Mouse (Mus musculus): ENCODE data around the gene Krtap5-1. TPM values are rescaled to one million over a fixed set of nuclear protein-coding genes. Genes with fewer than 3 reads are reported as not detected.
"Not testable (repeated sequence)": the region's sequence is repeated elsewhere in the genome, so short reads cannot be mapped to it uniquely, and the experiment has no call there.

Gene Krtap5-1
- polyA plus RNA-seq, 1 experiment from 2014 or later = not detected

DNA sequence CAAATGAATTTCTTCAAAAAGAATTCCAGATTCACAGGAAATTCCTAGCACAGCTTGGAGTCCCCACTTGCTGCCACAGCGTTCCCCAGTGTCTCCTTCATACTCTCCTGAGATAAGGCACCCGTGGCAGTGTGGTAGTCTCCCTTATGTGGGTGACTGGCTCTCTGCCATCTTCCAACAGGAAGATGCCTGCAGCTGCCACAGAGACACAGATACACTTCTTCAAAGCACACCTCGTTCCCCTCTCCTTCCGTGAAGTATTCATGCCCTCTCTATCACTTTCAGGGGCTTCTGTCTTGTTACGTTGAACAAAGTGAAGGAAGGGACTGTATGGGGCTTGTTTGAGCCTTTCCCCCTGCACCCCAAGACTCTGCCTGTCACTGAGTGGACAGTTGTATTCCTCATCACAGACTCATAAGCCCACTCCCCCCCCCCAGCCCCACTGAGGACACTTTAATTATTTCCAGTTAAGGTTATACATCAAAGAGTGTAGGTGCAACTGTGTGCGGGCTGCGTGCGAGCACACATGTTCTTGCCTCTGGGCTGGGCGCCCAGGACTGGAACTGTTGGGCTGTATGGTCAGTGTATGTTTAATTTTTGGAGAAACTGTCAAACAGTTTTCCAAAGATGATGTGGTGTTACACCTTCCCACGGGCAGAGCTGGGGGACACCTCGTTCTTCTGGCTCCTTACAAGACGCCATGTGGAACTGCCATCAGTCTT lies 26.6 kb upstream of the Krtap5-1 start:
- no peaks in the 10 kb centered on the region for H3K9me3 ChIP-seq (replicated peaks)
- H3K4me3 ChIP-seq = no peak overlapping the region
- H3K4me1 ChIP-seq (replicated peaks) = peaks cover 19% of the 10 kb centered on the region
- no peaks in the 10 kb centered on the region for H3K36me3 ChIP-seq
- no peaks in the 10 kb centered on the region for H3K27me3 ChIP-seq
- peak overlapping the region; percentile 20; the same call in 1 of the 2 replicates for H3K27ac ChIP-seq
- ATAC-seq (replicated peaks; ENCODE audit: insufficient number of reproducible peaks, insufficient read depth, low FRiP score, low read depth) = no peak
- no peak overlapping the region for H3K4me2 ChIP-seq
- H3K9ac ChIP-seq = no peak overlapping the region
- 74% methylated on average over 12 of the region's 12 CpGs for WGBS

DNA sequence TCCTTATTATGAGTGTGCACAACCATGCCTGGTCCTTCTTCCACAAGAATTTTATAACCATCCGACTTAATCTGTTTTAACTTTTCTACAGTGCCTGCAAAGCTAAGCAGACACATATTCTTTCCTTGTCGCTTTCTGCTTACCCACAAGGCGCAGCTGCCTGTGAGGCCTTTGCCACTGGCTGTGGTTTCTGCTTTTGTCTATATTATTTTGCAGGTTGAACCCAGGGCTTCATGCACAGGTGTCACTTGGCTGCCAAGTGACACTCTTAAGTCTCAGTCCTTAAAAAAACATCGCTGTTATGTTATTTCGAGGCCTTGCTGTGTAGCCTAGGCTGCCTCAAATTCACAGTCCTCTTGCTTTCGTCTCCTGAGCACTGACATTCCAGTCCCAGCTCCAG lies 25.7 kb upstream of the Krtap5-1 start:
- H3K36me3 ChIP-seq = no peaks in the 10 kb centered on the region
- H3K27ac ChIP-seq = peak overlapping the region; percentile 20; the same call in 1 of the 2 replicates
- H3K9me3 ChIP-seq (replicated peaks) = no peaks in the 10 kb centered on the region
- no peak for ATAC-seq (replicated peaks; ENCODE audit: insufficient number of reproducible peaks, insufficient read depth, low FRiP score, low read depth)
- WGBS = 79% methylated on average over 6 of the region's 6 CpGs
- no peaks in the 10 kb centered on the region for H3K27me3 ChIP-seq
- no peak overlapping the region for H3K9ac ChIP-seq
- H3K4me2 ChIP-seq = no peak overlapping the region
- no peak overlapping the region for H3K4me3 ChIP-seq
- H3K4me1 ChIP-seq (replicated peaks) = peaks cover 25% of the 10 kb centered on the region

DNA sequence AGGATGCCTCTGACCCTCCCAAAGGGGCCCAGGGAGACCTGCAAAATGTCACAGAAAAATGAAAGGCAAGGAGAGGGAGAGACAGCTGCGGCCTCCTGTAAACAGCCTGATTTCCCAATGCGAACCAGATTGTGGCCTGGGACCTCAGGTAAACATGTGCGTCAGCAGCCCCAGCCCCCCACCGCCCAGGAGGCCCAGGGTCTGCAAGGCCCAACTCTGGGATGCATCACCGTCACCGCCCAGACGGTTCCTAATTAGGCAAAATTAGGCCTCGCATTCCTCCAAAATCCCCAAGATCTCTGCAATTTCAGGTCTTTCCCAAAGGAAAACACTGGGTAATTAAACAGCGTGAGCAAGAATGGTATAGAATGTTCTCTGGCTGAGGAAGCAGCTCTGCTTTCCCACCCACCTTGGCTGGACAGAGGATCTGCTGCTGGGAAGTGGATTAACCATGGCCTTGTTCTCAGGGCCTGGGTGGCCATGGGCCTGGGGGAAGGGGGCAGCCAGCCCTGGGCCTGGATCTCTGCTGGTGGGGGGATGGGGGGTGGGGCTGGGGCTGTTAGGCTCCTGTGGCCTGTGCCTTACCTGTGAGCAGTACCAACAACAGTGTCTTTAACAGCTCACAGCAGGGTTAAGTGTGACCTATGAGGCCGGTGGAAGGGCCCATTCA lies 24.9 kb upstream of the Krtap5-1 start:
- Histone ChIP-seq H3K4me1 (replicated peaks) (peaks cover 29% of the 10 kb centered on the region), H3K27ac (peak overlapping the region; percentile 63)

DNA sequence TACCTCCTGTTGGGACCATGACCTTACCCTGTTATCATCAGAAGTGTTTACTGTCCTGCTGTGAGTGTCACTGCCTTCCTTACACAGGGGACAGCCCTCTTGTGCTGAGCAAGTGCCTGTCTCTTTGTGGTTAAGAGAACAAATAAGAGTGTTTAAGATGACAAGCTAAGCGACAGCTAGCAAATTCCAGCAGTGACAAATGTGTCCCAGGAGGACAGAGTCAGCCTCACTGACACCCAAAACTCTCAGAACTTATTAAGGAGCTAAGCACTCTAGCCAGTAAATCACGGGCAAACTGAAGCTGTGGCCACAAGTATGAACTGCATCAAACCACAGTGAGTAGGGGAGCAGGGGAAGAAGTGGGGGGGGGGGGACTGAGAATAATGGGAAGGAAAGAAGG lies 24.0 kb upstream of the Krtap5-1 start:
- Histone ChIP-seq H3K4me3 (no peak overlapping the region), H3K9ac (no peak overlapping the region), H3K9me3 (replicated peaks) (no peaks in the 10 kb centered on the region), H3K4me1 (replicated peaks) (peaks cover 28% of the 10 kb centered on the region), H3K27ac (peak overlapping the region; percentile 63), H3K36me3 (no peaks in the 10 kb centered on the region), H3K4me2 (no peak overlapping the region), H3K27me3 (no peaks in the 10 kb centered on the region)
- ATAC-seq (replicated peaks; ENCODE audit: insufficient number of reproducible peaks, insufficient read depth, low FRiP score, low read depth) = no peak
- 36% methylated on average over 2 of the region's 2 CpGs for WGBS

More for the DNA sequence above, 24.9 kb upstream of the Krtap5-1 start:
- not testable (repeated sequence) for H3K4me2 ChIP-seq; H3K27me3 ChIP-seq; H3K9ac ChIP-seq; H3K4me3 ChIP-seq; ATAC-seq (replicated peaks; ENCODE audit: insufficient number of reproducible peaks, insufficient read depth, low FRiP score, low read depth); H3K9me3 ChIP-seq (replicated peaks); H3K36me3 ChIP-seq
- 68% methylated on average over 5 of the region's 10 CpGs for WGBS

DNA sequence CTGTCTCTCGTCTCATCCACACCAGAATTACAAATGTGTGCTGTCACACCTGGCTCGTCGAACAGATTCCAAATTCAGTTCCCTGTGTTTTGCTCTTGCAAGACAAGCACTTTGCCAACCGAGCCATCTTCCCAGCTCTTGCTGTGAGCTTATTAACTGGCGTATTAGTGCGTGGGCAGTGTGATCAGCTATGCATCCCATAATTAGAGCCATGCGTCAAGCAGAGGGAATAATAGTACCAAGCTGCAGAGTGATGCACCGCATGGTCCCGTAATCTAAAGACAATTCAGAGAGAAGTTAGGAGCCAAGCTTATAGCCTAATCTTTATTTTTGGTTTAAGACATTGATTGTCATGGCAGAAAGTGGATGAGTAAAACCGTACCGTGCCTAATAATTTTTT lies 22.2 kb upstream of the Krtap5-1 start:
- Histone ChIP-seq H3K4me3 (no peak overlapping the region), H3K36me3 (no peaks in the 10 kb centered on the region), H3K4me1 (replicated peaks) (peaks cover 28% of the 10 kb centered on the region), H3K4me2 (no peak overlapping the region), H3K9ac (no peak overlapping the region), H3K9me3 (replicated peaks) (no peaks in the 10 kb centered on the region), H3K27ac (no peak overlapping the region), H3K27me3 (no peaks in the 10 kb centered on the region)
- no peak for ATAC-seq (replicated peaks; ENCODE audit: insufficient number of reproducible peaks, insufficient read depth, low FRiP score, low read depth)
- WGBS = 87% methylated on average over 11 of the region's 11 CpGs

DNA sequence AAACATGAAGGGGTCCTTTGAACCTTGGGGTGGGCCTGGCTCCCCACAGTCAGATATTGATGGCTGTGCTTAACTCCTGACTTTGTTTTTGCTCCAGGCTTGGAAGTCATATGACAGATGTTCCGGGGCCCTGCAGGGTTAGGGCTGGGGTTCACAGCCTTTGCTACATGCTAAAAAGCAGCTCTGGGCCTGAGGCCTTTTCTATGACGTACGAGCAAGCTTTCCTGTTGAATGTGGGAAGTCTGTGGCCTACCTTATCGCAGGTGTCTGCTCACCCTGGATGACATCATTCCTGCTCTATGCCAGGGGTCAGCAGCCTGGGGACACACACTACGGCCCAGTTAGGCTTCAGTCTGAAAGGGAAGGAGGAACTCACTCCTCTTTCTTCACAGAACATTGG lies 20.3 kb upstream of the Krtap5-1 start:
- 72% methylated on average over 5 of the region's 5 CpGs for WGBS
- H3K4me3 ChIP-seq = no peak overlapping the region
- H3K4me1 ChIP-seq (replicated peaks) = peaks cover 28% of the 10 kb centered on the region
- no peaks in the 10 kb centered on the region for H3K36me3 ChIP-seq
- H3K27me3 ChIP-seq = no peaks in the 10 kb centered on the region
- no peak overlapping the region for H3K27ac ChIP-seq
- no peak overlapping the region for H3K4me2 ChIP-seq
- no peak for ATAC-seq (replicated peaks; ENCODE audit: insufficient number of reproducible peaks, insufficient read depth, low FRiP score, low read depth)
- H3K9ac ChIP-seq = no peak overlapping the region
- H3K9me3 ChIP-seq (replicated peaks) = no peaks in the 10 kb centered on the region

DNA sequence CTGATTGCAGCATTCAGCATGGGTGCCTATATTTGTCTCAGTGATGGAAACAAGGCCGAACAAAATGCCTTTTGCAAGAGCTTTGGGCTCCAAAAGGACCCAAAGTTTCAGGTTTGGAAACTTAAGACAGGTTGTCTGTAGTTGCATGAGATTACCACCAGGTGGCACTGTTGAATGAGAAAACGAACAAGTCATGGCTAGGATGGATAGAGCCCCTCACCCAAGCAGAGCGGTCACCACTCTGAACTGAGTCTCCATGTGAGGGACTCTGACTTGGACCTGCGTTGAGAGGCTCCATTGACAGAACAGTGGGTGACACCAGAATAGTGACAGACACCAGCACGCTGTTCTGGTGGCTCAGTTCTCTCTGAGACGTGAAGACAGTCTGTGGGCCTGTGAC lies 19.6 kb upstream of the Krtap5-1 start:
- H3K27ac ChIP-seq = no peak overlapping the region
- no peak for ATAC-seq (replicated peaks; ENCODE audit: insufficient number of reproducible peaks, insufficient read depth, low FRiP score, low read depth)

DNA sequence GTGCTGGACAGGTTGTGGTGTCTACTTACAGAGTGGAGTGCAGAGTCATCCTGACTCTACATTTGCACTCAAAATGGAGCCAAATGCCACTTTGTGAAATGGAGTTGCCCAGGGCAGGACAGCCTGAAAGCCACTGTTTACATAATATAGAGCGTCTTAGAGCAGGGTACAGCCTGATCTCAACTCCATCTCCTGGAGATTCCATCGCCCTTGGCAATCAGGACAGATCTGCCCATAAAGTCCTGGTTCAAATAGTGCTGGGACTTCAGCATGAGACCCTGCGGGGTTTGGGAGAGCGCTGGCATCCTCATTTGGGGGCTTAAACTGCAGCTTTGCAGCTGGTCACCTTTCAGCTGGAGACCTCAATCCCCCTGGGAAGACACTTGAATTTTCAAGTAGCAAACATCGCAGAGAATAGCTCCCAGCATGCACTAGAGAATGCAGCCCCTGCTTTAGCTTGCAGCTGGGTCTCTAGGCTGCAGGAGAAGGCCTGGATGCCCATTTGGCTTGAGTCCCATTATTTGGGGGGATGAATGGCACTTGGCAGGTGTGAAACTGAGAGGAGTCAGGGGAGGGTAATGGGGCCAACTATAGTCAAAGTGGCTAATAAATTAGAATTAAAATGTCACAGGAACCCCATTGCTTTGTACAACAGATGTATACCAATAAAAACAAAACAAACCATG lies 17.8 kb upstream of the Krtap5-1 start:
- peaks cover 17% of the 10 kb centered on the region for H3K4me1 ChIP-seq (replicated peaks)
- no peaks in the 10 kb centered on the region for H3K36me3 ChIP-seq
- H3K4me2 ChIP-seq = no peak overlapping the region
- H3K9ac ChIP-seq = no peak overlapping the region
- ATAC-seq (replicated peaks; ENCODE audit: insufficient number of reproducible peaks, insufficient read depth, low FRiP score, low read depth) = no peak
- H3K4me3 ChIP-seq = no peak overlapping the region
- 62% methylated on average over 5 of the region's 5 CpGs for WGBS
- no peak overlapping the region for H3K27ac ChIP-seq
- no peaks in the 10 kb centered on the region for H3K9me3 ChIP-seq (replicated peaks)
- no peaks in the 10 kb centered on the region for H3K27me3 ChIP-seq

More for the DNA sequence above, 19.6 kb upstream of the Krtap5-1 start:
- Histone ChIP-seq H3K4me2 (no peak overlapping the region), H3K9ac (no peak overlapping the region), H3K36me3 (no peaks in the 10 kb centered on the region), H3K4me1 (replicated peaks) (peaks cover 28% of the 10 kb centered on the region), H3K9me3 (replicated peaks) (no peaks in the 10 kb centered on the region), H3K27me3 (no peaks in the 10 kb centered on the region), H3K4me3 (no peak overlapping the region)
- WGBS = 23% methylated on average over 6 of the region's 6 CpGs

DNA sequence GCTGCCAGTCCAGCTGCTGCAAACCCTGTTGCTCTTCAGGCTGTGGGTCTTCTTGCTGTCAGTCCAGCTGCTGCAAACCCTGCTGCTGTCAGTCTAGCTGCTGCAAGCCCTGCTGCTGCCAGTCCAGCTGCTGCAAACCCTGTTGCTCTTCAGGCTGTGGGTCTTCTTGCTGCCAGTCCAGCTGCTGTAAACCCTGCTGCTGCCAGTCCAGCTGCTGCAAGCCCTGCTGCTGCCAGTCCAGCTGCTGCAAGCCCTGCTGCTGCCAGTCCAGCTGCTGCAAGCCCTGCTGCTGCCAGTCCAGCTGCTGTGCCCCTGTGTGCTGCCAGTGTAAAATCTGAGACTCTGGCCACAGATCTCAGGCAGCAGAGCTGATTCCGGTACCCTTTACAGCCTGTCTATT lies 7.0 kb upstream of the Krtap5-1 start:
- H3K27ac ChIP-seq; H3K4me2 ChIP-seq; ATAC-seq (replicated peaks; ENCODE audit: insufficient number of reproducible peaks, insufficient read depth, low FRiP score, low read depth); H3K27me3 ChIP-seq; H3K9ac ChIP-seq; H3K36me3 ChIP-seq; H3K9me3 ChIP-seq (replicated peaks); H3K4me3 ChIP-seq; H3K4me1 ChIP-seq (replicated peaks): not testable (repeated sequence)
- WGBS = 67% methylated on average over 1 of the region's 1 CpGs

DNA sequence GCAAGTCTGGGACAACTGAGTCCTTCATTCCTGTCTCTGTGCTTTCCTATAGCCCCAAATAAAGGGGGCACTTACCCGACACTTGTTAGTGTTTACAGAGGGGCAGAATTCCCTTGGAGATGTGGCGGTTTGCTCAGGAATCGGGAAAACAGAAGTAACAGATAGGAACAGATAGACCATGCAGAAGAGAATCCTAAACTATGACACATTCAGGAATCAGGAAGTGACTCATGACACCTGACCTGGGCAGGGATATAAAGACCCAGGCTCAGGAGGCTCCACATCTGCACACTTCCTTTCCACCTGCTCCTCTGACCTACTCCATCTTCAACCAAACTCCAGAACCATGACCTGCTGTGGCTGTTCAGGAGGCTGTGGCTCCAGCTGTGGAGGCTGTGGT lies 6.3 kb upstream of the Krtap5-1 start, which contains the start of gene Krtap5-4:
TSS of gene Krtap5-4 (plus strand) at position 301 of the 400 bp plus-strand sequence.
- Histone ChIP-seq H3K4me1 (replicated peaks) (peaks cover 3% of the 10 kb centered on the region; the same call in 1 of the 2 replicates), H3K9ac (no peak within 1 kb of the TSS), H3K4me2 (no peak within 1 kb of the TSS), H3K36me3 (no peaks in the 10 kb centered on the region), H3K9me3 (replicated peaks) (no peaks in the 10 kb centered on the region), H3K27ac (no peak within 1 kb of the TSS), H3K4me3 (no peak within 1 kb of the TSS), H3K27me3 (no peaks in the 10 kb centered on the region)
- ATAC-seq (replicated peaks; ENCODE audit: insufficient number of reproducible peaks, insufficient read depth, low FRiP score, low read depth) = no peak
- 46% methylated on average over 3 of the region's 3 CpGs for WGBS

DNA sequence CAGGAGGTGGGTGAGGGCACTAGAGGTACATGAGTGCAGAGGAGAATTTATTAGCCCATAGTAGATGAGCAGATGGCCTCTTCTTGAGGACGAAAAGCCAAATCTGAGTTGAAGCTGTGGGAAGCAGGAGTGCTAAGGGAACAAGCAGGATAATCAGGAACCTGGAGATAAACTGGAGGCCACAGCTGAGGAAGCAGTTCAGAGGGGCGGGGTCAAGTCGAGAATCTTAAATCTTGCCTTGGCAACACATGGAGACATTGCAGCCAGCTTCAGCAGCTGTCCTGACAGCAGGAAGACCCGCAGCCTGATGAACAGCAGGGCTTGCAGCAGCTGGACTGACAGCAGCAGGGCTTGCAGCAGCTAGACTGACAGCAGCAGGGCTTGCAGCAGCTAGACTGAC lies 810 bp downstream of the Krtap5-1 start:
- H3K36me3 ChIP-seq; H3K4me2 ChIP-seq; H3K9me3 ChIP-seq (replicated peaks); ATAC-seq (replicated peaks; ENCODE audit: insufficient number of reproducible peaks, insufficient read depth, low FRiP score, low read depth); H3K4me3 ChIP-seq; H3K27ac ChIP-seq; H3K9ac ChIP-seq; H3K4me1 ChIP-seq (replicated peaks); H3K27me3 ChIP-seq: not testable (repeated sequence)
- WGBS = 17% methylated on average over 4 of the region's 4 CpGs
